Mouse (Mus musculus) forelimb bud, embryonic 11.5 days (tissue): ENCODE data around the gene BC051019.
A peak's percentile ranks its signal among the peaks of the same experiment; 100 is the strongest.

Source experiments
- DNase-seq: peaks from one replicate; pipeline ENCODE4 v3.0.0-alpha.2; 2012; ENCODE audit warnings: low read depth, low spot score

BC051019 gene

GRCm38 (mm10) chr7:109723697-109724096 is at the start of gene BC051019:
Gene BC051019, minus strand, starts transcription at chr7:109723850.
- DNase-seq = no peak

- DNase-seq = no peak
These were observed 48.6 kb upstream of the BC051019 start for GRCm38 (mm10) chr7:109772251-109772650.

DNA sequence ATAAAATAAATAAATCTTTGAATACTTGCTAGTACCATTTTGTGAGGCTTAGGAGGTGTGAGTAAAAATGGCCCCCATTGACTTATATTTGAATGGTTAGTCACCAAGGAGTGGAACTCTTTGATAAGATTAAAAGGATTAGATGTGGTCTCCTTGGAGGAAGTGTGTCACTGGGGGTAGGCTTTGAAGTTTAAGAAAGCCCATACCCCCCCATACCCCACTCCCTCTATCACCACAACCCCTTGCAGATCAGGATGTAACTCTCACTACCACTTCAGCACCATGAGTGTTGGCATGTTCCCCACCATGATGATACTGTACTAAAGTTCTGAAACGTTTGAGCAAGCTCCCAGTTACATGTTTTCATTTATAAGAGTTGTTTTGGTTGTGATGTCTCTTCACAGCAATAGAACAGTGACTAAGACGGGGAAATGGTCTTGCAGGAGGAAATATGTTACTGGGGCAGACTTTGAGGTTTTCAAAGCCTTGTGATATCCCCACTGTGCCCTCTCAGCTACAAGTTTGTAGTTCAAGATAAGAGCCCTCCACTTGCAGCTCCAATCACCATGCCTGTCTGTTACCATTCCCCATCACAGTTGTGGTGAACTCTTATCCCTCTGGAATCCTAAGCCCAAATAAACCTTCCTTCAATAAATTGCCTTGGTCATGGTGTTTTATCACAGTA is 45.2 kb upstream of the BC051019 start:
- no peak for DNase-seq

- no peak for DNase-seq
These were observed 44.1 kb upstream of the BC051019 start for GRCm38 (mm10) chr7:109767575-109768350.

- no peak for DNase-seq
These were observed 40.4 kb upstream of the BC051019 start for GRCm38 (mm10) chr7:109764009-109764408.

- no peak for DNase-seq
These were observed 32.6 kb upstream of the BC051019 start for GRCm38 (mm10) chr7:109756291-109756690.

- no peak for DNase-seq
These were observed 30.4 kb upstream of the BC051019 start for GRCm38 (mm10) chr7:109754034-109754433.

GRCm38 (mm10) chr7:109752008-109752925 is 28.6 kb upstream of the BC051019 start, which contains the start of gene Tmem9b:
Gene Tmem9b, minus strand, starts transcription at chr7:109752875.
- DNase-seq = peak; percentile 57

GRCm38 (mm10) chr7:109751427-109752007 is 27.9 kb upstream of the BC051019 start:
- no peak for DNase-seq

DNA sequence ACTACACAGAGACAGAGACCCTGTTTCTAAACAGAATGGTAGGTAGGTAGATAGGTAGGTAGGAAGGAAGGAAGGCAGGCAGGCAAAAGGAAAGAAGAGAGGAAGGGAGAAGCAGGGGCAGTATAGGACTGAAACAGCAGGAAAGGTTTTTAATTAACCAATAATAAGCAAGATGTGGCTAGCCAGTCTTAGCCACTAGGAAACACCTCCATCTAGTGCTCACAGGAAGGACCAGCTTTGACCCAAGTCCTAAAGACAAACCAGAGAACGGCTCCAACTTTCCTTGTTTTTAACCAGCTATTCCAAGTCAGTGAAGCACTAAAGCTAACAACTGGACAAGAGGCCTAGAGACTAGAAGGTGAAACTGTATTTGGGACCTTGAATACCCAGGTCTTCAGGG is 24.1 kb upstream of the BC051019 start:
- DNase-seq = no peak

DNA sequence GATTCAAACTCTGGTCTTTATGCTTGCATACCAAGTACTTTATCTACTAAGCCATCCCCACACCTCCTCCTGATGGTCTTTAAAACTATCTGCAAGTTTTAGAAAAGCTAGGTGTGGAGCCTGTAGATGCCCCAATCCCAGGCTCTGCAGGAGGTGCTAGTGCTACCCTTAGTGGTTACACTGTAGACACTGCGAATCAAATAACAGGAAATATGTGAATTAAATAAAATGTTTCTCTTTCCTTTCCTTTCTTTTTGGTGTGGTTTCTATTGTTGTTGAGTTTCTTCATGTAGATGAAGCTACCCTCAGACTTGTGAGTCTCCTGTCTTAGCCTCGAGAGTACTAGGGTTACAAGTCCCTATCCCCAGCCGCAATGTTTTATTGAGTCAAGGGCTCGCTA is 18.1 kb upstream of the BC051019 start:
- DNase-seq = no peak

GRCm38 (mm10) chr7:109741060-109741459 is 17.4 kb upstream of the BC051019 start:
- DNase-seq = no peak

- DNase-seq = no peak
These were observed 16.2 kb upstream of the BC051019 start for GRCm38 (mm10) chr7:109739822-109740370.

GRCm38 (mm10) chr7:109734806-109735205 is 11.2 kb upstream of the BC051019 start:
- no peak for DNase-seq

GRCm38 (mm10) chr7:109731626-109732025 is 8.0 kb upstream of the BC051019 start, which contains the start of gene Ascl3:
Gene Ascl3, minus strand, starts transcription at chr7:109731726.
- DNase-seq = no peak

GRCm38 (mm10) chr7:109723114-109723513 is 536 bp downstream of the BC051019 start:
- no peak for DNase-seq

DNA sequence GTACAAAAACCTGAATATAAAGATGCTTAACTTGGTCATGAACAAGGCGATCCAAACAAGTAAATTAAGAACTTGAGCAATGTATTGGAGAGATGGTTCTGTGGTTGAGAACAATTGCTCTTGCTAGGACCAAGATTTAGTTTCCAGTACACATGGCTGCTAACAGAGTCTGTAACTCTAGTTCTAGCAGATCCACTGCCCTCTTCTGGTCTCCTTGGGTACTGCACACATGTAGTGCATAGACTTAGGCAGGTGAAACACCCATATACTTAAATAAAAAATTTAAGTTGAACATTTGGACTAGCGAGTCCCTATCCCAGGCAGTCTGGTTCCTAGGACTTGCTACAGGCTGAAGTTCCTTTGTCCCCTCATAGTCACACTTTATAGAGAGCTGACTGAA is 1.0 kb downstream of the BC051019 start:
- no peak for DNase-seq

DNA sequence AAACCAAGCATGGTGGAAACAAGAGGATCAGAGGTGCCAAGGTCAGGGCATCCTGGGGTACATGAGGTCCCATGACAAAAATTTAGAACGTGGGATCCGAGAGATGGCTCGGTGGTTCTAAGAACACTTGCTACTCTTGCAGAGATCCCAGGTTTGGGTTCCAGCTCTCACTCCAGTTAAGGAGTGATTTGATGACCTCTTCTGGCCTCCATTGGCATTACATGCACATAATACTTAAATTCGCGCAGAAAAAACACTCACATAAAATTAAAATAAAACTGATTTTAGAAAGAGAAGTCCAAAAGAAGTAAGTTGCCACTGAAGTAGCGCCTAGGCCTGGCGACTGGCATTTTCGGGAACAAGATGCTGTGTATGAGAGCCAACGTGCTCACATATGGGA is 4.4 kb downstream of the BC051019 start:
- DNase-seq = peak; percentile 49

DNA sequence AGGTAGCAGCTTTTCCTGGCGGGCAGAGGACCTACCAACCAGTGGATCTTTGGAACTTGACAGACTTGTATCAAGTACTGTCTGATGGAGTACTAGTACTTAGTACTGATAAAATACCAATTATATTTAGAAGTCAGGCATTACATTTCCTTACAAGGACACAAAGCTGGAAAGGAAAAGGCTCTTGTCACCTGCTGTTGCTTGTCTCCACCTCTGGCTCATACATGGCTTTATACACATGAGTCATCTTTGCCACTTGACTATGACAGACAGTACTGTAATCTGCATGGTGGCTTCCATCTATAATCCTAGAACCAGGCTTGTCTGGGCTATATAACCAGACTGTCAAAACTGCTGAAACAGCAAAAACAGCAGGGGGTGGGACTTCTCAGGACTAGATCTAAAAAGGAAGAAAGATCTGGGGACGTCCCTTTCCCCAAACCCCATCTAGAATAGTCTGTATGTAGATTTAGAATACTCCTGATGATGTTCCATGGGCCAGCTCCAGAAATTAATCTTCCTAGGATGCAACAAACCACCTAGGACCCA is 10.1 kb downstream of the BC051019 start:
- DNase-seq = no peak

GRCm38 (mm10) chr7:109712198-109712597 is 11.5 kb downstream of the BC051019 start:
- DNase-seq = no peak

DNA sequence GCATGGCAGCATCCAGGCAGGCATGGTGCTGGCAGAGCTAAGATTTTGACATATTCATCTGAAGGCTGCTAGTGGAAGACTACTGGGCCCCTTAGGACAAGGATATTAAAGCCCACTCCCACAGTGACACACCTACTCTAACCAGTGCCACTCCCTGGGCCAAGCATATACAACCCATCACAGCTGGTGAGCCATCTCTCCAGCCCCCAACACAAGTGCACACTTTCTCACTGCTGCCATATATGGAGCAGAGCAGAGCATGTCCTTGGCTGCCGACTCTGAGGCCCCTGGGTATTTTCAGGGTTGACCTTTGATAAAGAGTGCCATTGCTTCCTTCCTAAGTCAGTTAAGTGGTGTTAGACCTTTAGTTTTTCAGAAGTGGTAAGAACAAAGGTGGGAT is 13.6 kb downstream of the BC051019 start:
- no peak for DNase-seq
